Mouse (Mus musculus): ENCODE results near the gene Csnk1d.

The Csnk1d gene

GRCm38 (mm10) chr11:120913796-120914195, 77.3 kb downstream of the Csnk1d start:
- no peak for DNase-seq (ENCODE audit: low read depth, low spot score)
